Mouse (Mus musculus) bone marrow, adult 2 months (tissue): Measurements from ENCODE around the gene Samd4. TPM values are rescaled to one million over a fixed set of nuclear protein-coding genes. Genes with fewer than 3 reads are reported as not detected.

ENCODE experiments used
- H3K27ac ChIP-seq: fragments of 200-500 bp; 2 replicates; pipeline ENCODE4 v1.5.1; 2012; ENCODE audit warnings: low read depth, mild to moderate bottlenecking, control low read depth, inconsistent platforms, low read length; ENCODE audit not compliant: control insufficient read depth, poor library complexity, insufficient read depth
- H3K4me1 ChIP-seq: fragments of 200-500 bp; 2 replicates; pipeline ENCODE4 v1.6.1; 2011; ENCODE audit warnings: low read length; ENCODE audit not compliant: control insufficient read depth, insufficient read depth
- H3K4me3 ChIP-seq: fragments of 200-500 bp; replicated peaks from 2 replicates; pipeline ENCODE3; 2011; ENCODE audit warnings: mild to moderate bottlenecking, low read depth, low read length, control low read depth; ENCODE audit not compliant: control insufficient read depth
- CTCF ChIP-seq: fragments of 200-500 bp; IDR thresholded peaks from 2 replicates; pipeline ENCODE4 v1.5.1; 2011; ENCODE audit warnings: low read length, control low read depth; ENCODE audit not compliant: control insufficient read depth, insufficient read depth
- POLR2A ChIP-seq: fragments of 200-500 bp; IDR thresholded peaks from 2 replicates; pipeline ENCODE4 v1.6.1; 2011; ENCODE audit warnings: low read depth, mild to moderate bottlenecking, control low read depth, low read length, borderline replicate concordance; ENCODE audit not compliant: control insufficient read depth
- WGBS: fragments of 180-500 bp; shearing (Covaris S2); methylation state at CpG from one replicate; pipeline ENCODE4 v1.1.7; 2018; 5-methylcytosine and 5-hydroxymethylcytosine counted together
- polyA plus RNA-seq: library from polyadenylated mRNA; stranded (reverse); fragments of >200 nt; gene quantifications from 2 replicates; pipeline ENCODE4 v1.2.4, GENCODE M21; 2011; ENCODE audit warnings: low replicate concordance; ENCODE audit not compliant: missing spikeins, insufficient read depth, insufficient read length

Gene Samd4
- polyA plus RNA-seq, 1 experiment, result 3.6 TPM

GRCm38 (mm10) chr14:47011171-47012139, 128.8 kb downstream of the Samd4 start:
- no peaks in the 10 kb centered on the region for H3K4me1 ChIP-seq
- no peak for TF ChIP-seq POLR2A
- no peak for TF ChIP-seq CTCF
- 50% methylated on average over 18 of the region's 18 CpGs for WGBS

GRCm38 (mm10) chr14:47015618-47016017, 133.0 kb downstream of the Samd4 start:
- H3K27ac ChIP-seq, result no peak overlapping the region
- WGBS, result 77% methylated on average over 3 of the region's 3 CpGs
- TF ChIP-seq POLR2A, result no peak
- no peak for TF ChIP-seq CTCF
- no peak overlapping the region for H3K4me3 ChIP-seq
- H3K4me1 ChIP-seq, result no peaks in the 10 kb centered on the region

More at GRCm38 (mm10) chr14:47011171-47012139, 128.8 kb downstream of the Samd4 start:
- H3K4me3 ChIP-seq, result no peak overlapping the region
- H3K27ac ChIP-seq, result no peak overlapping the region

GRCm38 (mm10) chr14:47017658-47018057, 135.0 kb downstream of the Samd4 start:
- Histone ChIP-seq H3K4me3 (no peak overlapping the region), H3K4me1 (no peaks in the 10 kb centered on the region), H3K27ac (no peak overlapping the region)
- 69% methylated on average over 3 of the region's 3 CpGs for WGBS
- no peak for TF ChIP-seq POLR2A
- no peak for TF ChIP-seq CTCF

- TF ChIP-seq POLR2A, result no peak
- no peak for TF ChIP-seq CTCF
- no peak overlapping the region for H3K27ac ChIP-seq
- H3K4me3 ChIP-seq, result no peak overlapping the region
- WGBS, result 68% methylated on average over 10 of the region's 10 CpGs
- no peaks in the 10 kb centered on the region for H3K4me1 ChIP-seq
These were observed 138.2 kb downstream of the Samd4 start for GRCm38 (mm10) chr14:47020886-47021285.

GRCm38 (mm10) chr14:47023529-47023928, 140.9 kb downstream of the Samd4 start:
- H3K4me1 ChIP-seq, result no peaks in the 10 kb centered on the region; the same call in 1 of the 2 replicates
- TF ChIP-seq POLR2A, result no peak
- 74% methylated on average over 9 of the region's 9 CpGs for WGBS
- H3K4me3 ChIP-seq, result no peak overlapping the region
- H3K27ac ChIP-seq, result no peak overlapping the region

GRCm38 (mm10) chr14:47027431-47028118, 144.9 kb downstream of the Samd4 start:
- no peak overlapping the region for H3K27ac ChIP-seq
- no peak for TF ChIP-seq POLR2A
- TF ChIP-seq CTCF, result no peak
- H3K4me3 ChIP-seq, result no peak overlapping the region
- WGBS, result 41% methylated on average over 6 of the region's 6 CpGs
- H3K4me1 ChIP-seq, result no peaks in the 10 kb centered on the region; the same call in 1 of the 2 replicates

GRCm38 (mm10) chr14:47031542-47031941, 148.9 kb downstream of the Samd4 start:
- 77% methylated on average over 2 of the region's 2 CpGs for WGBS
- Histone ChIP-seq H3K4me3 (no peak overlapping the region), H3K27ac (no peak overlapping the region), H3K4me1 (no peaks in the 10 kb centered on the region; the same call in 1 of the 2 replicates)
- TF ChIP-seq POLR2A (no peak), CTCF (no peak)

GRCm38 (mm10) chr14:47032140-47032539, 149.5 kb downstream of the Samd4 start:
- Histone ChIP-seq H3K27ac (no peak overlapping the region), H3K4me1 (no peaks in the 10 kb centered on the region; the same call in 1 of the 2 replicates), H3K4me3 (no peak overlapping the region)
- TF ChIP-seq CTCF (no peak), POLR2A (no peak)
- 60% methylated on average over 4 of the region's 4 CpGs for WGBS

GRCm38 (mm10) chr14:47033423-47033822, 150.8 kb downstream of the Samd4 start:
- no peak overlapping the region for H3K4me3 ChIP-seq
- TF ChIP-seq CTCF (no peak), POLR2A (no peak)
- no peaks in the 10 kb centered on the region for H3K4me1 ChIP-seq
- 76% methylated on average over 5 of the region's 5 CpGs for WGBS
- no peak overlapping the region for H3K27ac ChIP-seq
